17 mouse cellular contexts compared by ENCODE assay signal in the genomic region with DNA sequence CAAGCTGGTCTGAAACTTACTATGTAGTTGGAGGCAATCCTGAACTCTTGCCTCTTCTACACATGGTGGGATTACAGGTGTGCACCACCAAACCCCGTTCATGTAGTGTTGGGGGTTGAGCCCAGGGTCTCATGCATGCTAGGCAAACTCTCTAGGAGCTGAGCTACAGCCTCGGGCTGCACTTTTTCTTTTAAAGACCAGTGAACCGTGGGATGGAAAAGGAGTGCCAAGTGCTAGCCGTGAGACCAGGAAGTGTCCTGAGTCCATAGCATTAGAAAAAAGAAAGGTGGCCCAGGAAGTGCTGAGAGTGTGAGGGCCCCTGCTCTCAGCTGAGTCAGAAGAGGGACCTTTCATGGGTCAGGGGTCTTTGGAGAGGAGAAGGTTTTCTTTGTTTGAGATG.
"Had no signal": no experiment of that assay in that cellular context is flagged by ENCODE, and none has a peak within 500 bp of the region (broad histone marks: within the 10 kb centered on the region; RNA-seq: fewer than 3 reads in every experiment).

No protein-coding gene starts in this region.

- H3K36me3 ChIP-seq: limb, embryonic 12.5 days; limb, embryonic 15.5 days; lung, embryonic 15.5 days; midbrain, embryonic 12.5 days had no signal

- H3K9me3 ChIP-seq: limb, embryonic 12.5 days; limb, embryonic 15.5 days; lung, embryonic 15.5 days; midbrain, embryonic 12.5 days had no signal

- H3K4me2 ChIP-seq: limb, embryonic 12.5 days; limb, embryonic 15.5 days; liver, embryonic 11.5 days; lung, embryonic 15.5 days; midbrain, embryonic 12.5 days had no signal

- ATAC-seq: intestine, postnatal 0 days; midbrain, embryonic 16.5 days had no signal

- DNase-seq: left cerebral cortex, postnatal 4 days; lung, adult 18-20 months; lung, postnatal 14 days; lung, postnatal 4 days; right cerebral cortex, postnatal 4 days; thymus, adult 2 months; thymus, postnatal 14 days; thymus, postnatal 4 days had no signal

- H3K9ac ChIP-seq: limb, embryonic 12.5 days; limb, embryonic 15.5 days; liver, embryonic 14.5 days; lung, embryonic 15.5 days; midbrain, embryonic 12.5 days had no signal

- H3K4me3 ChIP-seq: limb, embryonic 12.5 days; limb, embryonic 15.5 days; lung, embryonic 15.5 days; midbrain, embryonic 12.5 days had no signal

- H3K27me3 ChIP-seq: limb, embryonic 12.5 days; limb, embryonic 15.5 days; lung, embryonic 15.5 days; midbrain, embryonic 12.5 days had no signal

- H3K27ac ChIP-seq: limb, embryonic 12.5 days; limb, embryonic 15.5 days; liver, embryonic 14.5 days; lung, embryonic 15.5 days; midbrain, embryonic 12.5 days; stomach, postnatal 0 days had no signal
